Mouse (Mus musculus): ENCODE results near the gene Sdhc. TPM values are rescaled to one million over a fixed set of nuclear protein-coding genes. Genes with fewer than 3 reads are reported as not detected.

Gene Sdhc
- 248 and 250 TPM in 2 replicates for polyA plus RNA-seq (2012; rRNA removed)

DNA sequence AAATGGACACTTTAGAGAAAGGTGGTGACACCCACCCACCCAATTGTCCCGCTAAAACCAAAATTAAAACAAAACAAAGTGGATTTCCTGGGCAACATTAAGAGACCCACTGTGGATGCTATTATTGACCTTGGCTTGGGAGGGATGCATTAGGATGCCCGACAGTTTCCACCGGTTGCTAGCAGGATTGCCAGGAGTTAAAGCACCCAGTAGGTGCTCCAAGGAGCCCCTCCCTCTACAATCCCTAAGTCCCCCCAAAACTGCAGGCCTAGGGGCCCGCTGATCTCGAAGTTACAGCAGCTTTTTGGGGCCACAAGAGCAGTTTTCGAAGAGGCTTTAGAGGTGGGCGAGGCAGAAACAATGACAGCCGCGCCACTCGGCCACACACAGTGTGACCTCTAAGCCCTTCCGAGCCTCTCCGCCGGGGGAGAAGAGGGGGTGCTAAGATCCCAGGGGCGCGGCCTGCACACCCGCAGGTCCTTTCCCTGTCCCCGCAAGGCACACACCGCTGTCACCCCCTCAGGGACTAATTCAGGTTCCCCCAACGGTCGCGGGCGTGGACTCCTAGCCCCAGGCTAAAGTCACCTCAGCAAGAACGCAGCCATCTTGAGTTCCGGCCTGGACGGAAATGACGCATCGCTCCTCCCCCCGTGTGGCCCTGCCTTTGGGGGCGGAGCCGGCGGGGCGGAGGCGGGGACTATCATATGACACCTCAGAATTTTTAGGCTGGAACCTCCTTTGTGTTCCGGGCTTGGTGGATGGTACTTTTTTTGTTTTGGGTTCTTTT lies at the start of gene Sdhc, which contains the start of gene Mpz:
Gene Sdhc (minus strand): TSS at position 630 of the 787 bp plus-strand sequence.
Gene Mpz (plus strand): TSS at position 738 of the 787 bp plus-strand sequence.
- peak; percentile 54 for DNase-seq (ENCODE audit: low read depth)

DNA sequence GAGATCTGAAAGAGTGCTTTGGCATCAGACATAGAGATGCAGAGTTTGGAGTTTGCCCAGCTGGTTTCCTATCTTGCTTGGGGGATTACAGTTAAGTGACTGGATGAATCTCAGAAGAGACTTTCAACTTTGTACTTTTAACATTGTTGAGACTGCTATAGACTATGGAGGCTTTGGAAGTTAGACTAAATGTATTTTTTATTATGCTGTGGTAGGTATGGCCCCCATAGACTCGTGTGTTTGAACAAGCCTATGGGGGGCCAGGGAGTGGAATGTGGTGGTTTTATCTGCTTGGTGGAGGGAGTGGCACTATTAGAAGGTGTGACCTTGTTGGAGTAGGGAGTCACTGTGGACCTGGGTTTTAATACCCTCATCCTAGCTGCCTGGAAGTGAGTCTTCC lies 49.1 kb upstream of the Sdhc start:
- DNase-seq (ENCODE audit: low read depth) = no peak

DNA sequence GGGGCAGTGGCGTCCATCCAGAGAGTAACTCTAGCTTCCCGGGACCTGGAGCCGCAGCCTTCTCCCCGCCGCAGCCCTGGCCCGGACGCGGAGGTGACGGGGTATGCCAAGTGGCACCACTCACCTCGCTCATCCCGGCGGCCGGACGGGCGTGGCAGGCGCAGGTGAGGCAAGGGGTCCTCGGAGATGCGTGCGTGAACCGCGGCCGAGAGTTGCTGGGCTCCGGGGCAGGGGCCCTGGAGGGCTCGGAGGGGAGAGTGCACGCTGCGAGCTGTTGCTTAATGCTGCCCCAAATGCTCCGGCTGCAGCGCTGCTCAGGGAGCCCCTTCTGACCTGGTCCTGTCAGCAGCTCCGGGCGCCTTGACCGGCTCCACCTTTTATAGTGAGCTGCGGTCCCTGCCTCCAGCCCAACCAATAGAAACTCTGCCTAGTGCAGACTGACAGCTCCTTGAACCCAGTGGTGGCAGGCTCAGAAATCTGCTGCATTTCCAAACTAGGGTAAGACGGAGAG lies 45.5 kb upstream of the Sdhc start, which contains the start of gene Pcp4l1:
Gene Pcp4l1 (minus strand): TSS at position 382 of the 511 bp plus-strand sequence.
- no peak for DNase-seq (ENCODE audit: low read depth)

DNA sequence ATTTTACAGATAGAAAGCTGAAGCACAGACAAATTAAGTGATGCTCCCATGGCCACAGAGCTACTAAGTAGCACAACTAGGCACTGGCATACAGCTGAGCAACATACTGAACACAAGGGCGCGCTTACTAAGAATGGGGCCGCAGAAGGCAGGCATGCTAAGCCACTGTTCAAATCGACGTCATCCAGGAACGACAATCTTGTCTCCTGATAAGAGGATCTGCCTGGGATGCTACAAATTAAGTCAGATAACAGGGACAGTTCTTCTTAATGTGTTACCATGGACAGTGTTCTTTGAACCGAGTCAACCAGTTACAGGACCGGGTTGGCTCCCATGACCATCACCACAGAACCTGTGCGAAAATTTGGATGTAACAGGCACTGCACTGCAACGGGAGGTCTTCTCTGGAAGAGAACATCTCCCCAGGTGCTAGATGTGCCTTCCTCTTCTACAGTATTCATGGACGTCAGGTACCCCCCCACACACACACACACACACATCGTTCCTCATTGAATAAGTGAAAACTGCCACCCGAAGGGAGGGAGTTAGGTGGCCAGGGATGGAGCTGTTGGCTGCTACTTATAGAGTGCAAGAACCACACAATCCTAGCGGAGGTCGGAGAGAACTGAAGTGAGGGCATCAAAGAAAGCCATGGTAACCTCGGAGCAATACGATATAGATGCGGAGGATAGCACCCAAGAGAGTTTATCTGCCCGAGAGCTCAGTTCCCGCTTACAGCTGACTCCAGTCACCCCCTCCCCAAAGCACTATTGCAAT lies 44.8 kb upstream of the Sdhc start:
- DNase-seq (ENCODE audit: low read depth) = no peak

DNA sequence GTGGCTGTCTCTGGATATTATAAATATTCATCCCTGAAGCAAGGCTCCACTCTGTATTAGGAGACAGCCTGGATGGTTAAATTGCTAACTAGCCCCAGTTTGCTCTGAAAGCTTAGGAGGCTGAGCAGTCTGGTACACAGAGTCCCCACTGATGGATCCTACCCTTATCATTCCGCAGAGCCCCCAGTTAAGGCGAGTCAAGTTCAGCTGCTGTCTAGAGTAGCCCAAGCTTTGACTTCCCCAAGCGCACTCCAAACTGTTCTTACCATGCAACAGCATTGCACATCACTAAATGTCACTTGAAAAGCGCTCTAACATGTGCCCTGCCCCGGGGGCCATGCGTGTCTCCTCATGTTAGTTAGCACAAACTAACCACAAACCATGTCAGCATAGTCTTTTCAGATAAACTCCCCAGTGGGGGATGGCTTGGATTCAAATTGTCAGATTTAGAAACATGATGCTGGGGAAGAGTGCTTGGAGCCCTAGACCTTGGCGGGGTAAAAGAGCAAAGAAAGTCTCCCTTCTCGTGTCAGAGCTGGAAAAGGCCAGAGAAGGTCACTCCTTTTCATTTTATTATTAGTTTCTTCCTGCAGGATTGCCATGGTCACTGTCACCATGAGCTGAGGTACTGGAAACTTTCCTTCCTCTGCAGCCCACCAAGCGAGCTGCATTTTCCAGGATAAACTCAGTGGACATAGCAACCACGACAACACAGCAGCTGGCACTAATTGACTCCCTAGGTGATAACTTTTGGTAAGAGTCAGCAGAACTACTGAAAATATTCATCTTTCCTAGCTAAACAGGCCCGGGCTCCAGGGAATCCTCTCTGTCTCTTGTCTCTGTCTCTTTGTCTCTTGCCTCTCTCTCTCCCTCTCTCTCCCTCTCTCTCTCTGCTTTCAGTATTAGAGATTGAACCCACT lies 43.8 kb upstream of the Sdhc start:
- DNase-seq (ENCODE audit: low read depth) = no peak

DNA sequence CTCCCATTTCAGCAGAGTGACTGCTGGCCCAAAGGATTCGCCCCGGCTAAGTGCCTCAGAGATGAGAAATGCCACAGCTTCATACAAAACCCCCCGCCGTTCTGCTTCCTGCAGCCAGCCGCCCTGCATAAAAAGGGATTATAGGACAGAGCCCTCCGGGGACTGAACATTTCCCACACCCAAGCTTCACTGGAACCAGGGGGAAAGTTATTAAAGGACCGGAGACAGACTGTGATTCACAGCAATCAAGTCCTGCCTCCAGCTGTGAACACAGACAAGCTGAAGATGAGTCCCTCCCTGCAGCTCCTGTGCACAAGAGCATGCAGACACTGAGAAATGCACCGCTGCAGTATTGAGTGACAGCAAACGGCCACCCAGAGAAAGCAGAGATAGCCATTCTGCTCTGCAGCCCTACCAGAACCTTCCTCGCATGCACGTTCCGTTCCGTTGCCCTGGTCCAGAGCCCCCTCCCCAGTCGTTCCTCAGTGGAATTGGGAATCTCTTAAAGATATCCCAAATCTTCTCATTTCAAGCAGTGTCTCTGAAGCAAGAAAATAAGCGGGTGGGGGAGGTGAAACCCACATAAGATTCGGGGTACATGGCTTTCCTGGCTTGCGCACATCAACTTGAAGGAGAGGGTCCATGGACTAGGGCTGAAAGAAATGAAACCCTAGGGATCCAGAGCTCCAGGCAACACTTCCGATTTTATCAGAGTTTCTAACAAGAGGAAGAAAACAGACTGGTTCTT lies 42.9 kb upstream of the Sdhc start:
- DNase-seq (ENCODE audit: low read depth) = no peak

DNA sequence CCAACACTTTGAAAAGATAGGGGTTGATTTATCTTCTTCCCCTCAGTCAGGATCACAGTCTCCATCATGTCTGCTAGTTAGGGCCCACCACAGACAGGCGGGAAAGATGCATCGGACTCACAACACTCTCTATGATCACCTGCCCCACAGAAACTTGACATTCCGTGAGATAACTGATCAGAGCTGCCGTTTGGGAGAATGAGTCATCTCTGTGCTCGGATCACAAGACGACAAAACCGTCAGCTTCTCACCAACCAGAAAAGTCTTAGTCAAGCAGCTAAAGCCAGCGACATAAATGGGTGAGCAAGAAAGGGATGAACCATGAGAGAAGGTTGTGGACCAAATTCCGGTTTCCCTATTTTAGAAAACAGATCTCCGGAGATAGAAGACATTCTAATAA lies 41.9 kb upstream of the Sdhc start:
- no peak for DNase-seq (ENCODE audit: low read depth)

DNA sequence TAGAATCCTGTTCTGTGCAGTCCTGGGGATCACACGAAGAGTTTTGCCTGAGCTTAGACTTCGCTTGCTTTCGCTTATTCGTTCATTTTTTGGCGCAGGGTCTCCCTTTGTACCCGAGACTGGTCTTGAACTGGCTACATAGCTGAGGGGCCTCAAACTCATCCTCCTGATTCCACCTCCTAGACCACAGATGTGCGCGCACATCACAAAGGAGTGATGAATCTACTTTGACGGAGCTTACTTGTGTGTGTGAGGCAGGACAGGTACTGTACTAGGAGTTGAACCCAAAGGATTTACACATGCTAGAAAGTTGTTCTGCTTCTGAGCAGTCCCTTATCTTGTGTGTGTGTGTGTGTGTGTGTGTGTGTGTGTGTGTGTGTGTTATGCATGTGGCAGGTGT lies 40.4 kb upstream of the Sdhc start:
- DNase-seq (ENCODE audit: low read depth) = no peak

DNA sequence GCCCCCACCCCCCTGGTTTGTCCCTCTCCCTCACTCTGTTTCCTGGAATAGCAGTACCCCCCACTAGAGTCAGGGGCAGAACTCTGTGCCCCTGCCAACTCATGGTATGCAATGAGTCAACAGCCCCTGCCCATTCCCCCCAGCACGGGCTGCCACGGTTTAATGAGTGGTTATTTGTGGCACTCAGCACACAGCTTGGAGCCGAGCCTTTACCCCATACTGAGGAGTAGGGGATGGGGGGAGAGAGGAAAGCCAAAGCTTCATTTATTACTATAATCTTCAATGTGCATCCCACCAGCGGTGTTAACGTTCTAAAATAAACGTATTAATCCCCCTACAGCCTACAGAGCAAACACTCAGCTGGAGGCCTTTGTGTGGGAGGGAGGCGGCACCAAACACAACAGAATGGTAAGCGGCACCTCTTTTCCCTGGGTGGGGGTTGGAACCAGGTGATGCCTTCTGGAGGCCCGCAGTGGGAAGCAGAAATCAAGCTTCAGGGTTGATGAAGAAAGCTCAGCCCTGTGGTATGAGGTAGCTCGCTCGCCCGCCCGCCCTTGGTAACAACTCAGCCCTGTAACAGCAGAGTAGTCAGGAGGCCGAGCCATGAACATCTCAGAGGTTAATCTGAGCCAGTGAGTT lies 39.2 kb upstream of the Sdhc start:
- DNase-seq (ENCODE audit: low read depth) = no peak

DNA sequence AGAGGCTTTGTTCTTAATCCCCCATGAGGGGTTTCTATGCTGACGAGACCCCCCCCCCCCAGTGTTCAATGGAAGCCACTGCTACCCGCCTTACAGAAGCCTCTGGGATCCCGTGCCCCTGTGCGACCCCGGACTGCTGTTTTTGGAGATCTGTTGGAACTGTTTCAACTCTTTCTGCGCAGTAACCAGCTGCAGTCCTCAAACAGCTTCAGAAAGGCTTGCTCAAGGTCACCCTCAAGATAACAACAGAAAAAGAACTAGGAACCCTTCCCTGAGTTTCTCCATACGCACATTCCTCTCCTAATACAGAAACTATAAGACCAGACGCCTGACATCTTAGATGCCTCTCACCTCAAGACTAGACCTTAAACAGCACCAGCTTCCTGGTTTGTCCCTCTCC lies 38.6 kb upstream of the Sdhc start:
- DNase-seq (ENCODE audit: low read depth) = no peak

DNA sequence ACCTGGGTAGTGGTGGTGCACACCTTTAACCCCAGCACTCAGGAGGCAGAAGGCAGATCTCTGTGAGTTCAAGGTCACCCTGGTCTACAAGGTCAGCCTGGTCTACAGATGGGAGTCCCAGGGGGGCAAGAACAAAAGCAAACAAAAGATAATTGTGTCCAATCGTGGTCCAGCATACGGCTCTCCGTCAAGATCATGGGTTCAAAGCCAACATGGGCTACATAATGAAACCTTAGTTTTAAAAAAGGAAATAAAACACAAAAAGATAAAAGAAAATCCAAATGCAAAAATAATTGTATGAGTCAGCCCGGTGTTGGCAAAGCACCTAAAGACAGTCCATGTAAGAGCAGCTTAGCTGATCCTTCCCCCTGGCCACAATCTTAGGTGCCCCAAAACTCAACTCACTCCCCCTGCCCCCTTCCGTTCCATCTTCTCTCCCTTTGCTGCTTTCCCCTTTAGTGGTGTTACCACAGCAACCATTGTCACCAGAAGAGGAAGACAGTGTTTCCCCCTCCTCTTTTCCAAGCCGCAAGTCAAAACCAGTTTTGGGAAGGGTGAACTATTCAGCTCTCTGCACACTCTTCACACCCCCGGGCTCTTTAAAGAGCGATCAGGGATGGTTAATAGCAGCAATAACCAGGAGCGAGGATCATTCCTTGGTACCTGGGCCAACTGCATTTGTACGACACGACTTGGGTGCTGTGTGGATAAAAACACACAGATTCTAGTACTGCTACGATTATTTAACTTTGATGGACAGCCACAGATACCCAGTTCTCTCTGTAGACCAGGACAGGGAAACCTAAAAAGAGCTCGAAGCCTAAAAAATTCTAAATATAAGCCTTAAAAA lies 37.7 kb upstream of the Sdhc start:
- DNase-seq (ENCODE audit: low read depth) = no peak

DNA sequence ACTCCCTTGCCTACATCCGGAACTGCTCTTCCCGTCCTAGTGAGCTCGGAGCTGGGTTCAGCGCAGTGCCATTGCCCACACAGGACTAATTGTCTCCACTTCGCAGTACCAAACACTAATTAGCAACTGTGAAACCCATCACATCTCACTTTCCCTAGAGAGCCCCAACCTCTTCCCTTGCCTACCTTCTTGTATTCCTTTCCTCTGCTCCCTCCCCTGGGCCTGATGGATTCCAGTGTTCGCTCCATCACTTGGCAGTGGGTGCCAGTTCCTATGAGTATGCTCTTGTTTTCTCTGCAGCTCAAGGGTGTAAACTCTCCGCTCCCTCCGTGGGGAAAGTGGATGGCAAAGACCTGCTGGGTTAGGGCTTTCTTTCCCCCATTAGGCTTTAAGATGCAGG lies 35.3 kb upstream of the Sdhc start:
- no peak for DNase-seq (ENCODE audit: low read depth)

DNA sequence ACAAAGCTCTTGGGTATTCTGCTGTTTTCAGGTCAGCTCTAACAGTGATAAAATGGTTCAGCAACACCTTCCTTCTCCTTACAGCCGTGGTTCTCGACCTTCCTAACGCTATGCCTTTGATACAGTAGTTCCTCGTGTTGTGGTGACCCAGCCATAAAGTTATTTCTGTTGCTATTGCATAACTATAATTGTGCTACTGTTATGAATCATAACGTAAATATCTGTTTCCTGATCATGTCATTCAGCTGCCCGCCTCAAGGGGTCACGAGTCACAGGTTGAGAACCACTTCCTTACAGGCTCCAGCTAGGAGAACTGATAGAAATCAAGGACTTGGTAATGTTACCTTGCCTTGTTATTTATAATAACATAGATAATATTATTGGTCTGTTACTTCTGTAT lies 33.9 kb upstream of the Sdhc start:
- peak; percentile 38 for DNase-seq (ENCODE audit: low read depth)

DNA sequence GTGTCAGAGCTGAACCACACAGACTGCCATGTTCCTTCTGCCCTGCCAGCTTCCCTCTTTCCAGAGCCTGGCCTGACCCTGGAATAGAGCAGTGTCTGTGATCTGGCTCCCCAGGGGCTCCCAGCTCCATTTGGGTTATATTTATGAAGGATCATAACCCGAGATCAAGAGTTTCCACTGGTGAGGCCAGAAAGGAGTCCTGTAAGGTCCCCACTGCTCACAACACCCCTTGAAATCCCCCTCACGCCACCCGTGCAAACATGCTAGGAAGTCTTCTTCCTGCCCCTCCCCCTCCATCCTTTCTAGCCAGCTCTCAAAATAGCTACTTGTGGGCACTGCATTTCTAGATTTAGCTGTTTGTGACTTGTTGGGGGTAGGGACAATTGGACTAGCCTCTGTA lies 33.2 kb upstream of the Sdhc start:
- DNase-seq (ENCODE audit: low read depth) = no peak

DNA sequence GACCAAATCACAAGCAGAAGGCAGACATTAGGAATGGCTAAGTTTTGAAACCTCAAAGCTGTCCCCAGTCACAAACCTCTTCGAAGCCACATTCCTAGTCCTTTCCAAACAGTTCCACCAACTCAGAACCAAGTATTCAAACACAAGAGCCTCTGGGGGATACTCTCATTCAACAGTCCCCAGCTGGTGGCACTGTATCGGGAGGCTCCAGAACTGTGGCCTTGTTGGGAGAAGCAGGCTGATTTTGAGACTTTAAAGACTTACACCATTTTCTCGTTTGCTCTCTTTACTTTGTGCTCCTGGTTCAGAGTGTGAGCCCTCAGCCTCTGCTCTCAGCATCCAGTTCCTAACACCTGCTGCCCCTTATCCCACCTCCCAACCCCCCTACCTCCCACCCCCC lies 32.6 kb upstream of the Sdhc start:
- DNase-seq (ENCODE audit: low read depth) = no peak

DNA sequence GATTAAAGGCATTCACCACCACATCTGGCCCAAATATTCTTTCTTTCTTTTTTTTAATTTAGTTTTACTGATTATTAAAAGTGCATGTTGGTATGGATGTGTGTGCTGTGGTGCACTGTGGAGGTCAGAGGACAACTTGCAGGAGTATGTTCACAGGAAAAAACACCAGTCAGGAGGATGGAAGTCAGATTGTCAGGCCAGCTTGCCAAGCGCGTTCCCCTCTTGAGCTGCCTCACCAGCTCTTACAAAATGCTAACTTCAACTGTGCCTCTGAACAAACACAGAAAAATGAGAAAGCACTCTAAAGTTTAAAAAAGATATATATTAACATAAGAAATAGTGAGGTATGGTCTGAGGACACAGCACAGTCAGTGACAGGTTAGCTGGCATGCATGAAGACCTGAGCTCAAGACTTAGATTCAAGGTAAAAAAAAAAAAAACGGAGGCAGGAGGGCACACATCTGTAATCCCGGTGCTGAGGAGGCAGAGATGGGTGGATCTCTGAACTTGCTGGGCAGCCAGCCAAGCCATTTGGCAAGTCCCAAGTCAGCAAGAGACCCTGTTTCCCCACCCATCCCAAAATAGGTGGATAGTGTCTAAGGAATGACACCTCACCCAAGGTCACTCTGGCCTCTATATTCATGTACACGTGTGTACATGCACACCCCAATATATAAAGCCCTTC lies 29.2 kb upstream of the Sdhc start:
- DNase-seq (ENCODE audit: low read depth) = no peak

DNA sequence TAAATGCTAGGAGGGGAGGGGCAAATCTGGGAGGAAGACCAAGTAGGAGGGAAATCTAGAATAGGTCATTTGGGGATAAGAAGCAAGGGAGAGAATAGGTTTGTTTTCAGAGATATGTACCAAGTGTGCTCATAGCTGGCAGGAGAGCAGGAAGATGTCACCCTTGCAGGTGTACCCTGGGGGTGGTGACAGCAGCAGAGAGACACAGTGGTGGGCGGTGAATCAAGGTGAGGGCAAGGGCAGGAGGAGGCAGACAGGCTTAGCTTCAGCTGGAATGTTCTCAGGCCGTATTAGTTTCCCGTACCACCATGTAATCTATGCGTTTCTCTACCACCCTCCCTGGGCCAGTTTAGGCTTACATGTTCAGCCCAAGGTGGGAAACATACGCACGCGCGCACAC lies 22.4 kb upstream of the Sdhc start:
- no peak for DNase-seq (ENCODE audit: low read depth)

DNA sequence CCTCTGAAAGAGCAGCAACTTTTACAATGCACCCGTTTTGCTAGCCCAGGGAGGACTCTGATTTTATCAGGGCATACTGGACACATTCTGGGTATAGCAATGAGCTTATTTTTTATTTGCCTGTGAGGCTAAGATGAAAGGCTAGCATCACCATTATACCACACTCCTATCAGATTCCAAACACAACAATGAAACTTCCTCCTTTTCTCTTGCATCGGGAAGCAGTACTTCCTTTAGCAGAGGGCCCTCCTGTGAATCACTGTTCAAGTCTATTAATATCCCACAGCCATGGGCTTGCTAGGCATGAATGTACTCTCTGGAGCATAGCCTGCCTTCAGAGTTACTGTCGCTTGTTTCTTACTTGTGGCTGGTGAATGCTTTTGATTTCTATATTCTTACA lies 20.7 kb upstream of the Sdhc start:
- no peak for DNase-seq (ENCODE audit: low read depth)

DNA sequence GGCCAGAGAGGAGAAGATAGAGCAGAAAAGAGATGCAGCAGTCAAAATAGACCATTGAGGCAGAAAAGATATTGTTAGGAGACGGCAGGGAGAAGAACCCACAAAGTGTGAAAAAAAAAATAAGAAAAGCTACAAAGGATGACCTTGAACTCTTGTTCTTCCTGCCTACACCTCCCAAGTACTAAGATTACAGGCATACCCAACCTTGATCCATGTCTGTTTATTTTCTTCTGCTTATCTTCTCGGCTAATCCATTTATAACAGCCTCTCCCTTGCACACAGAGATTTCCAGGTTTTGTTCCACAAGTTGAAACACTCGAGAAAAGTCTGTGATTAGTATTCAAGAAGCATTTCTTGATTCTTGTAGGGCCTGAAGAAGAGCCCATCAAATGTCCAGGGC lies 19.5 kb upstream of the Sdhc start:
- DNase-seq (ENCODE audit: low read depth) = no peak

All from gonadal fat pad, adult 2 months (tissue).